Mouse (Mus musculus): ENCODE data around the gene Exoc2. TPM values are rescaled to one million over a fixed set of nuclear protein-coding genes. Genes with fewer than 3 reads are reported as not detected.

Exoc2 gene
- polyA plus RNA-seq, 1 experiment from 2014 or later: 37.1 TPM

DNA sequence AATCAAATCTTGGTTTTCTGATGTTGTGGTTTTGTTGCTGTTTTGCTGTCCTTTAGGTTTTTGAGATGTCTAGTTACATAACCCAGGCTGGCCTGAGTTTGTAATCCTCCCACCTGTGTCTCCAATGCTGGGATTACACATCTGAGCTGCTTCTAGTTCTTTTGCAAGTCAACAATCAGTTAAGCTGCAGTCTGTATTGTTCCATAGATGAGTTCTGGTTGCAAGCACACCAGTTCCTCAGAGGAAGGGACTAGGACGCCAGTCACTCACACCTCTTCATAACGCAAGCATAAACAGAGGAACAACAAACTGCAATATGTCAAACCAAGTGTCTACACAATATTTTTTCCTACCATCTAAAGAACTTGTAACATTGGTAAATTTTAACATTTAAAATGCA is 21.8 kb downstream of the Exoc2 start:
- 67% methylated on average over 2 of the region's 2 CpGs for WGBS
- no peak for ATAC-seq (ENCODE audit: low read depth)
- Histone ChIP-seq H3K4me1 (replicated peaks; ENCODE audit: control insufficient read depth, insufficient read depth, low read length) (peaks cover 7% of the 10 kb centered on the region), H3K9me3 (ENCODE audit: control insufficient read depth, low read length) (no peaks in the 10 kb centered on the region), H3K27ac (ENCODE audit: low read length) (no peak overlapping the region), H3K36me3 (ENCODE audit: control insufficient read depth, insufficient read depth, low read length) (no peaks in the 10 kb centered on the region), H3K9ac (ENCODE audit: low read length) (no peak overlapping the region), H3K27me3 (ENCODE audit: control insufficient read depth, insufficient read depth, low read depth, low read length) (no peaks in the 10 kb centered on the region), H3K4me2 (ENCODE audit: low read depth, low read length) (no peak overlapping the region), H3K4me3 (ENCODE audit: low read length) (no peak overlapping the region)

DNA sequence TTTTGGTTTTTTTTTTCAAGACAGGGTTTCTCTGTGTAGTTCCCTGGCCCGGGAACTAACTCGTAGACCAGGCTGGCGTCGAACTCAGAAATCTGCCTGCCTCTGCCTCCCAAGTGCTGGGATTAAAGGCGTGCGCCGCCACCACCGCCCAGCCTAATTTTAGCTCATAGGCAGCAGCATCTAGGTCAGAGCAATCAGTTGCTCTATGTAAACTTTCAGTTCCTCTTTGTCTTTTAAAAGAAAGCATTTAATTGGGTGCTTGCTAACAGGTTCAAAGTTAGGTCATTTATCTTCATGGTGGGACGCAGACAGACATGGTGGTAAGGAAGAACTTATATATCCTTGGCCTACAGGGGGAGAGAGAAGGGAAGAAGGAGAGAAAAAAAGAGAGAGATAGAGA is 24.7 kb downstream of the Exoc2 start:
- no peak for ATAC-seq (ENCODE audit: low read depth)
- WGBS: 91% methylated on average over 9 of the region's 9 CpGs
- H3K4me2 ChIP-seq (ENCODE audit: low read depth, low read length): no peak overlapping the region
- H3K27ac ChIP-seq (ENCODE audit: low read length): no peak overlapping the region
- no peak overlapping the region for H3K4me3 ChIP-seq (ENCODE audit: low read length)
- no peak overlapping the region for H3K9ac ChIP-seq (ENCODE audit: low read length)
- no peaks in the 10 kb centered on the region for H3K36me3 ChIP-seq (ENCODE audit: control insufficient read depth, insufficient read depth, low read length)
- no peaks in the 10 kb centered on the region for H3K27me3 ChIP-seq (ENCODE audit: control insufficient read depth, insufficient read depth, low read depth, low read length)
- H3K9me3 ChIP-seq (ENCODE audit: control insufficient read depth, low read length): no peaks in the 10 kb centered on the region
- peaks cover 10% of the 10 kb centered on the region for H3K4me1 ChIP-seq (replicated peaks; ENCODE audit: control insufficient read depth, insufficient read depth, low read length)

DNA sequence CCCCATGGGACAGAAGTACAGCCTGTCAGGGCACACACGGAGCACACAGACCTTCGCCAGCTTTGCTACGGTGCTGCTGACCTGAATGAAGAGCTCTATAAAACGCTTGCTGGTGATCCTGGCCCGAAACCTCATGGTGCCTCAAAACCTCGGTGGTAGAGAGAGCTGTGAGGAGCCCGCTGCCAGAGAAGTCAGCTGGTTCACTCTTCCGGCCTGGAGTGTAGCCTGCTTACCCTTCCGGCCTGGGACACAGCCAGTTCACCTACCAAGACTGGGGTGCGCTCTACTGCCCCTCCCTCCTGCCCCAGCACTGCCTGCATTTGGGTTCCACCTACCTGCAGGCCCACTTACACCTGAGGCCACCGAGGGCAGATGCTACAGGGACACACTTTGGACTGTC is 26.4 kb downstream of the Exoc2 start, which contains the start of gene Hus1b:
Hus1b (minus strand) TSS at position 220 of the 400 bp plus-strand sequence.
- Histone ChIP-seq H3K36me3 (ENCODE audit: control insufficient read depth, insufficient read depth, low read length) (no peaks in the 10 kb centered on the region), H3K9ac (ENCODE audit: low read length) (no peak within 1 kb of the TSS), H3K4me3 (ENCODE audit: low read length) (no peak within 1 kb of the TSS), H3K27me3 (ENCODE audit: control insufficient read depth, insufficient read depth, low read depth, low read length) (no peaks in the 10 kb centered on the region), H3K9me3 (ENCODE audit: control insufficient read depth, low read length) (no peaks in the 10 kb centered on the region), H3K4me2 (ENCODE audit: low read depth, low read length) (no peak within 1 kb of the TSS), H3K4me1 (replicated peaks; ENCODE audit: control insufficient read depth, insufficient read depth, low read length) (peaks cover 10% of the 10 kb centered on the region), H3K27ac (ENCODE audit: low read length) (no peak within 1 kb of the TSS)
- no peak for ATAC-seq (ENCODE audit: low read depth)
- 85% methylated on average over 11 of the region's 11 CpGs for WGBS

- no peaks in the 10 kb centered on the region for H3K36me3 ChIP-seq (ENCODE audit: control insufficient read depth, insufficient read depth, low read length)
Measured at GRCm38 (mm10) chr13:30947129-30947528, 26.8 kb downstream of the Exoc2 start.

GRCm38 (mm10) chr13:30945788-30946187 is 28.1 kb downstream of the Exoc2 start:
- no peak overlapping the region for H3K27ac ChIP-seq (ENCODE audit: low read length)
- no peaks in the 10 kb centered on the region for H3K27me3 ChIP-seq (ENCODE audit: control insufficient read depth, insufficient read depth, low read depth, low read length)
- H3K4me2 ChIP-seq (ENCODE audit: low read depth, low read length): no peak overlapping the region
- no peaks in the 10 kb centered on the region for H3K36me3 ChIP-seq (ENCODE audit: control insufficient read depth, insufficient read depth, low read length)
- no peak overlapping the region for H3K4me3 ChIP-seq (ENCODE audit: low read length)
- H3K4me1 ChIP-seq (replicated peaks; ENCODE audit: control insufficient read depth, insufficient read depth, low read length): peaks cover 10% of the 10 kb centered on the region
- no peak overlapping the region for H3K9ac ChIP-seq (ENCODE audit: low read length)
- H3K9me3 ChIP-seq (ENCODE audit: control insufficient read depth, low read length): no peaks in the 10 kb centered on the region
- ATAC-seq (ENCODE audit: low read depth): no peak

More at GRCm38 (mm10) chr13:30947129-30947528, 26.8 kb downstream of the Exoc2 start:
- Histone ChIP-seq H3K4me1 (replicated peaks; ENCODE audit: control insufficient read depth, insufficient read depth, low read length) (peaks cover 10% of the 10 kb centered on the region), H3K9me3 (ENCODE audit: control insufficient read depth, low read length) (no peaks in the 10 kb centered on the region), H3K27ac (ENCODE audit: low read length) (no peak overlapping the region), H3K9ac (ENCODE audit: low read length) (no peak overlapping the region), H3K27me3 (ENCODE audit: control insufficient read depth, insufficient read depth, low read depth, low read length) (no peaks in the 10 kb centered on the region), H3K4me2 (ENCODE audit: low read depth, low read length) (no peak overlapping the region), H3K4me3 (ENCODE audit: low read length) (no peak overlapping the region)
- WGBS: 80% methylated on average over 15 of the region's 15 CpGs
- no peak for ATAC-seq (ENCODE audit: low read depth)

GRCm38 (mm10) chr13:30932972-30933371 is 40.9 kb downstream of the Exoc2 start:
- no peaks in the 10 kb centered on the region for H3K4me1 ChIP-seq (replicated peaks; ENCODE audit: control insufficient read depth, insufficient read depth, low read length)
- H3K9me3 ChIP-seq (ENCODE audit: control insufficient read depth, low read length): no peaks in the 10 kb centered on the region
- 0 out of 2 replicates have a peak, but pooled peaks cover 2% of the 10 kb centered on the region for H3K36me3 ChIP-seq (ENCODE audit: control insufficient read depth, insufficient read depth, low read length)
- whole genome bisulfite sequencing: 79% methylated on average over 6 of the region's 6 CpGs
- H3K4me2 ChIP-seq (ENCODE audit: low read depth, low read length): no peak overlapping the region
- no peak overlapping the region for H3K4me3 ChIP-seq (ENCODE audit: low read length)
- ATAC-seq (ENCODE audit: low read depth): no peak
- no peaks in the 10 kb centered on the region for H3K27me3 ChIP-seq (ENCODE audit: control insufficient read depth, insufficient read depth, low read depth, low read length)
- no peak overlapping the region for H3K9ac ChIP-seq (ENCODE audit: low read length)
- no peak overlapping the region for H3K27ac ChIP-seq (ENCODE audit: low read length)

DNA sequence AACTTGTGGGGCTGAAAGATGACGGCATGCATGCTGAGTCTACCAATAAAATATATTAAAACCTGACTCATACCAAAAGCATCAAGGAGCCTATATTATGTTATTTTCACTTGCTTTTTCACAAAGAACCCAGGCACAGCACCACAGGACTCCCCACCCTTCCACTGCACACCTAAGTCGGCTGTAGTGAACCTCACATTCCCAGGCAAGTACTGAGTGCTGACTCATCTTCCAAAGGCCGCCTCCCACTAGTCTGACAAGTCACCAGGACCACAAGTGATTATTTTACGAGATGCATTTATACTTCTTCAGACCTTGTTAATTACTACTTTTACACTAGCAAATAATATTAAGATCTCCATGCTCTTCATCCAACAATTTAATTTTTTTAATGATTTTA is 42.3 kb downstream of the Exoc2 start:
- Histone ChIP-seq H3K4me3 (ENCODE audit: low read length) (no peak overlapping the region), H3K4me2 (ENCODE audit: low read depth, low read length) (no peak overlapping the region), H3K27me3 (ENCODE audit: control insufficient read depth, insufficient read depth, low read depth, low read length) (no peaks in the 10 kb centered on the region), H3K27ac (ENCODE audit: low read length) (no peak overlapping the region), H3K4me1 (replicated peaks; ENCODE audit: control insufficient read depth, insufficient read depth, low read length) (no peaks in the 10 kb centered on the region), H3K36me3 (ENCODE audit: control insufficient read depth, insufficient read depth, low read length) (0 out of 2 replicates have a peak, but pooled peaks cover 2% of the 10 kb centered on the region), H3K9me3 (ENCODE audit: control insufficient read depth, low read length) (no peaks in the 10 kb centered on the region), H3K9ac (ENCODE audit: low read length) (no peak overlapping the region)
- WGBS: 74% methylated on average over 4 of the region's 4 CpGs
- no peak for ATAC-seq (ENCODE audit: low read depth)

DNA sequence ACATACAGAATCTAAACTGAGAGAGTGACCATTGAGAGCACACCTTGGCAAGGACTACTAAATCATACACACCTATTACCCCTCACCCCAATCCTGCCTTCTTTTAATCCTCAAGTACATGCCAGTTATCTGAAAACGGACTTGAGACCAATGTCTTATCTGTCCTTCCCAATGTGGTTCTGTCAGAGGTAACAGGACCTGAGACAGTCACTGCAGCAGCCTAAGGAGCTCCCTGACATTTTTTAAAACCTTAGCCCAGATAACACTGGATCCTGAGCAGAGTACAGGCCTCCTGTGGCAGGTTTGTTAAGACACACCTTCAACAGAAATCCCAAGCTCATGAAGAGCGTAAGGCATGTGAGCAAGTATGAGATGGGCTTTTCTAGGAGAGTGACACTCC is 44.8 kb downstream of the Exoc2 start:
- Histone ChIP-seq H3K4me1 (replicated peaks; ENCODE audit: control insufficient read depth, insufficient read depth, low read length) (no peaks in the 10 kb centered on the region), H3K4me3 (ENCODE audit: low read length) (no peak overlapping the region), H3K27ac (ENCODE audit: low read length) (no peak overlapping the region), H3K4me2 (ENCODE audit: low read depth, low read length) (no peak overlapping the region), H3K9me3 (ENCODE audit: control insufficient read depth, low read length) (no peaks in the 10 kb centered on the region), H3K27me3 (ENCODE audit: control insufficient read depth, insufficient read depth, low read depth, low read length) (no peaks in the 10 kb centered on the region), H3K9ac (ENCODE audit: low read length) (no peak overlapping the region), H3K36me3 (ENCODE audit: control insufficient read depth, insufficient read depth, low read length) (peaks cover 7% of the 10 kb centered on the region)
- 72% methylated on average over 2 of the region's 2 CpGs for WGBS
- ATAC-seq (ENCODE audit: low read depth): no peak

DNA sequence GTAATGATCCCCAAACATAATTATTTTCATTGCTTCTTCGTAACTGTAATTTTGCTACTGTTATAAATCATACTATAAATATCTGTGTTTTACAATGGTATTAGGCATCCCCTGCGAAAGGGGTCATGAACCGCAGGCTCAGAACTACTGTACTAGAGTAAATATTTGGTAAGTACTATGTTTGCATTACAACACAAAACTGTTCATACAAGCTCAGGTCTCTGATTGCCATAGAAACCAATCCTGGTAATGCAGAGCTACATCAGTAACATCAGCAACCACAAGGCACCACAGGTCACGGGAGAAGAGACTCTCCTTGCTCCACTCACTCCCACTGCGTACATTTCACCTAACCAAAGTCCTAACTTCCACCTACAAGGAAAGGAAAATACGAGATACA is 49.6 kb downstream of the Exoc2 start:
- peaks cover 5% of the 10 kb centered on the region for H3K36me3 ChIP-seq (ENCODE audit: control insufficient read depth, insufficient read depth, low read length)
- H3K4me2 ChIP-seq (ENCODE audit: low read depth, low read length): no peak overlapping the region
- no peak overlapping the region for H3K4me3 ChIP-seq (ENCODE audit: low read length)
- H3K27me3 ChIP-seq (ENCODE audit: control insufficient read depth, insufficient read depth, low read depth, low read length): no peaks in the 10 kb centered on the region
- no peaks in the 10 kb centered on the region for H3K4me1 ChIP-seq (replicated peaks; ENCODE audit: control insufficient read depth, insufficient read depth, low read length)
- ATAC-seq (ENCODE audit: low read depth): no peak
- no peak overlapping the region for H3K27ac ChIP-seq (ENCODE audit: low read length)
- H3K9me3 ChIP-seq (ENCODE audit: control insufficient read depth, low read length): no peaks in the 10 kb centered on the region
- 69% methylated on average over 6 of the region's 6 CpGs for WGBS
- no peak overlapping the region for H3K9ac ChIP-seq (ENCODE audit: low read length)

DNA sequence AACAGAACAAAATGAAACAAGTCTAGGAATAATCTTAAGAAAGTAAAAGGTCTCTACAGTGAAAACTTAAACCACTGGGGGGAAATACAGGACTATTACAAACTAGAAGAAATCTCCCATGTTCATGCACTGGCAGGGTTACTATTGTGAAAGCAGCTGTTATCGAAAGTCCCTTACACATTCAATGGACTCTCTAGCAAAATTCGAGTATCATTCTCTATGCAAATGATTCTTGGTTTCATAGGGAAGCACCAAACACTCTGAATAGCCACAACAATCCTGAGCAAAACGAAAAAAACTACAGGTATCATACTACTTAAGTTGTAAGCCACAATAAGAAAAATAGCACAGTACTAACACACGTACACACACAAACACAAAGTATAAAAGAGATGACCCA is 52.0 kb downstream of the Exoc2 start:
- H3K9ac ChIP-seq (ENCODE audit: low read length): no peak overlapping the region
- H3K27me3 ChIP-seq (ENCODE audit: control insufficient read depth, insufficient read depth, low read depth, low read length): no peaks in the 10 kb centered on the region
- no peak overlapping the region for H3K27ac ChIP-seq (ENCODE audit: low read length)
- H3K4me1 ChIP-seq (replicated peaks; ENCODE audit: control insufficient read depth, insufficient read depth, low read length): no peaks in the 10 kb centered on the region
- peaks cover 5% of the 10 kb centered on the region for H3K36me3 ChIP-seq (ENCODE audit: control insufficient read depth, insufficient read depth, low read length)
- ATAC-seq (ENCODE audit: low read depth): no peak
- 87% methylated on average over 4 of the region's 4 CpGs for WGBS
- H3K4me3 ChIP-seq (ENCODE audit: low read length): no peak overlapping the region
- no peaks in the 10 kb centered on the region for H3K9me3 ChIP-seq (ENCODE audit: control insufficient read depth, low read length)
- no peak overlapping the region for H3K4me2 ChIP-seq (ENCODE audit: low read depth, low read length)

All from lung, embryonic 16.5 days (tissue).